Mouse (Mus musculus) thymus, adult 2 months (tissue): ENCODE results near the gene Csmd2. TPM values are rescaled to one million over a fixed set of nuclear protein-coding genes. Genes with fewer than 3 reads are reported as not detected.

Source experiments
- DNase-seq: peaks from one replicate; pipeline ENCODE4 v3.0.0; 2021
- H3K27ac ChIP-seq: fragments of 200-500 bp; 2 replicates; pipeline ENCODE4 v1.5.1; 2012; ENCODE audit warnings: low read length, control low read depth; ENCODE audit not compliant: control insufficient read depth, insufficient read depth
- H3K27me3 ChIP-seq: fragments of 200-500 bp; 2 replicates; pipeline ENCODE4 v1.6.1; 2012; ENCODE audit warnings: mild to moderate bottlenecking, low read length, moderate library complexity, mixed read lengths; ENCODE audit not compliant: control insufficient read depth, insufficient read depth
- H3K36me3 ChIP-seq: fragments of 200-500 bp; 2 replicates; pipeline ENCODE4 v1.6.1; 2012; ENCODE audit warnings: mild to moderate bottlenecking, low read length, moderate library complexity; ENCODE audit not compliant: control insufficient read depth, insufficient read depth
- H3K4me1 ChIP-seq: fragments of 200-500 bp; replicated peaks from 2 replicates; pipeline ENCODE4 v1.6.1; 2012; ENCODE audit warnings: low read length; ENCODE audit not compliant: control insufficient read depth, insufficient read depth
- H3K4me3 ChIP-seq: fragments of 200-500 bp; 2 replicates; pipeline ENCODE4 v1.5.1; 2012; ENCODE audit warnings: mild to moderate bottlenecking, low read length, control low read depth, moderate library complexity; ENCODE audit not compliant: control insufficient read depth, insufficient read depth
- CTCF ChIP-seq: fragments of 200-500 bp; IDR thresholded peaks from 2 replicates; pipeline ENCODE4 v1.5.1; 2012; ENCODE audit warnings: mild to moderate bottlenecking, control low read depth, low read length, moderate library complexity, borderline replicate concordance; ENCODE audit not compliant: control insufficient read depth, poor library complexity, insufficient read depth; ENCODE audit errors: extremely low read depth
- POLR2A ChIP-seq: fragments of 200-500 bp; IDR thresholded peaks from 2 replicates; pipeline ENCODE4 v1.6.1; 2012; ENCODE audit warnings: mild to moderate bottlenecking, low read length, control low read depth, moderate library complexity; ENCODE audit not compliant: control insufficient read depth, poor library complexity, insufficient read depth; ENCODE audit errors: extremely low read depth
- WGBS: fragments of 180-500 bp; shearing (Covaris S2); methylation state at CpG from one replicate; pipeline ENCODE4 v1.1.7; 2018; 5-methylcytosine and 5-hydroxymethylcytosine counted together
- polyA plus RNA-seq: library from polyadenylated mRNA; depleted of rRNA; stranded (reverse); fragments of >200 nt; gene quantifications from 2 replicates; pipeline ENCODE4 v1.2.3, GENCODE M21; 2012; rRNA removed

Csmd2 gene
- polyA plus RNA-seq, result 0.42 and 0.50 TPM in 2 replicates

DNA sequence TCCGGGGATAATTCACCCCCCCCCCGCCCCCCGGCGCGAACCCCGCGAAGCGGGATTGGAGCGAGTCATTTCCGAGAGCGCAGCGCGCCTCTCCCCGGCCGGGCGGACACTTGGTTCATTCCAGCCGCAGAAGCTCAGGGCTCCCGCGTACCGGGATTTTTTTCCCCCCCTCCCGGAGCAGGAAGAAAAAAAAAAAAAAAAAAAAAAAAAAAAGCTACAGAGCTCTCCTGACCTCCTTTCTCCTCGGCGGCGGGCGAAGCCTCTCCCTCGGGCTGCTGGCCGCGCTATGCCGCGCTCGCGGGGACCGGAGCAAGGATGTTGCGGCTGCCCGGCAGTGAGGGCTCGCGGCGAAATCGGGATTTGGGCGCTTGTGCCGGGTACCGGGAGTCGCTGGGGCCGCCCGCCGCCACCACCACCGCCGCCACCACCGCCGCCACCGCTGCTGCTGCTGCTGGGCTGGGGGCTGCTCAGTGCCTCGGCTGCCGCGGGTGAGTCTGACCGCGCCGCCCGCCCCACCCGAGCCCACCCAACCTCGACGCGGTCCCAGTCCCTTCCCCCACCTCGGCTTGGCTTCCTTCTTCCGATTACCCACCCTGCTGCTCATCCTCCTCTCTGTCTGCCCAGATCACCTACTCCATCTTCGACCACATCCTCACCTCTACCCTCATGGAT, at the start of gene Csmd2:
TSS of gene Csmd2 (plus strand) at position 74 of the 672 bp plus-strand sequence.
- 5% methylated on average over 63 of the region's 65 CpGs for WGBS
- Histone ChIP-seq H3K36me3 (no peaks in the 10 kb centered on the region), H3K27ac (no peak within 1 kb of the TSS), H3K4me3 (no peak within 1 kb of the TSS), H3K4me1 (no peaks in the 10 kb centered on the region), H3K27me3 (no peaks in the 10 kb centered on the region)
- DNase-seq, result no peak
- no peak for TF ChIP-seq POLR2A
- no peak for TF ChIP-seq CTCF

DNA sequence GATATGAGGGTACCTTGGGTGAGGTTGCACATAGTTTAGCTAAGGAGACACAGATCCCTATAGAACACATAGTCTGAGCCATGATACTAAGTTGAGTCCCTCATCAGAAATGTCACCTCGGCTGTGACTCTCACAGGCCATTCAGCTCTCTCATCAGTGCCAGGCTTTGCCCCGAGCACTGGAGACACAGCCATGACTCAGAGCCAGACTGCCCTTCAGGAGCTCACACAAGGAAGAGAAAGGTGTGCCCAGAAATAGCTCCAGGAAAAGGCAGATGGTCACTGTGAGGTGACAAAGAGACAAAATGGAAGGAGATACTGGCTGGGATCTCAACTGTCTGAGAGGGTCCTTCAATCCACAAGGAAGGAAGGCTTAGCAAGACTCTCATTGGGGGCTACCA, 40.0 kb upstream of the Csmd2 start:
- Histone ChIP-seq H3K4me3 (no peak overlapping the region), H3K4me1 (no peaks in the 10 kb centered on the region), H3K27me3 (no peaks in the 10 kb centered on the region), H3K36me3 (no peaks in the 10 kb centered on the region), H3K27ac (no peak overlapping the region)
- DNase-seq, result no peak
- WGBS, result 75% methylated on average over 2 of the region's 2 CpGs
- TF ChIP-seq CTCF, result no peak
- TF ChIP-seq POLR2A, result no peak

DNA sequence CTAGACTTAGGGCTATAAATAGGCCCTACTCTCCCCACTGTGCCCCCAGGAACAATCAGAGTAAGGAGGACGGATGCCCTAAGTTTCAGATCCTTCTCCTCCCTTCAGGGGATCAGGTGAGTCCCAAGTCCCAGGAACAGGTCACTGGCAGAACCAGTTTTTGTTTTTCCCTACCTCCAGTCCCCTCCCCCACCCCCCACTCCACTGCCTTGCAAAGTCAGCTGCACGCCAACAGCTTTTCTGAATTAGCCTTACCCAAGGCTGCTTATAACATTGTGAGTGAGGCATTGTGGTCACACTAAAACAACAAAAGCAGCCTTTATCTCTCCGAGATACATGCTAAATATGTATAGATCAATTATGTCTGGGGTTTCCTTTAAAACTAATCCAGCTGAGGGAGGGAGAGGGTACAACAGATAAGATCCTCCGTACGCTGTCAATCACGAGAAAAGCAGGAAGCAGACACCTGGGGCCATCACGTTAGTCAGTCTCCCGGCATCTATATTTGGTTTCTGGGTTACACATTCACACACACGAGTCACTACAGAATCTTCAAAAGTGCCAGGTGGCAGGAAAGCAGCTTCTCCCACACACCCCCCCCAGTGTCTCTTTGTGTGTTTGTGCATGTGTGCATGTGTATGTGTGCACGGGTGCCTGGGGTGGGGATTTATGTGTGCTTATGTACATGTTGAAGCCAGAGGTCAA, 34.5 kb upstream of the Csmd2 start:
- WGBS, result 63% methylated on average over 10 of the region's 10 CpGs
- no peak overlapping the region for H3K4me3 ChIP-seq
- no peaks in the 10 kb centered on the region for H3K4me1 ChIP-seq
- no peak for DNase-seq
- H3K27me3 ChIP-seq, result no peaks in the 10 kb centered on the region; the same call in 1 of the 2 replicates
- no peak overlapping the region for H3K27ac ChIP-seq
- no peaks in the 10 kb centered on the region for H3K36me3 ChIP-seq
- TF ChIP-seq POLR2A (no peak), CTCF (no peak)

DNA sequence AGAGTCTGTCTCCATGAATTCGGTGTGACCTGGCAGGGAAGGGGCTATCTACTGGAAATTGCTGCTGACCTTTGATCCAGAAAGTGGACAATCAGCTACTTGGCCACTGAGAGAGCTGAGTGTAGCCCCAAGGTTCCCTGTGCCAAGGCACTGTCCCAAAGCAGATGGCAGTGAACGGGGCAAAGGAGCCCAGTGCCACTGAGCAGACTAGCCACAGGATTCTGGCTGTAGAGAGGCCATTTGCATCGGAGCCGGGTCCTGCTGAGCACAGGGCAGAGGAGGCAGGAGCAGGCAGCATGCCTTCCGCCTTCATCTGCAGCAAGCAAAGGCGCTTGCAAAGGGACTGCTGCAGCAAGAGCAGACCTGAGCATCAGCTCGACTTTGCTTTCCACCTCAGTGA, 18.6 kb upstream of the Csmd2 start:
- WGBS, result 15% methylated on average over 7 of the region's 7 CpGs
- no peaks in the 10 kb centered on the region for H3K27me3 ChIP-seq
- no peak for DNase-seq
- H3K27ac ChIP-seq, result no peak overlapping the region
- H3K36me3 ChIP-seq, result no peaks in the 10 kb centered on the region
- no peak overlapping the region for H3K4me3 ChIP-seq
- H3K4me1 ChIP-seq, result no peaks in the 10 kb centered on the region
- no peak for TF ChIP-seq POLR2A
- no peak for TF ChIP-seq CTCF

DNA sequence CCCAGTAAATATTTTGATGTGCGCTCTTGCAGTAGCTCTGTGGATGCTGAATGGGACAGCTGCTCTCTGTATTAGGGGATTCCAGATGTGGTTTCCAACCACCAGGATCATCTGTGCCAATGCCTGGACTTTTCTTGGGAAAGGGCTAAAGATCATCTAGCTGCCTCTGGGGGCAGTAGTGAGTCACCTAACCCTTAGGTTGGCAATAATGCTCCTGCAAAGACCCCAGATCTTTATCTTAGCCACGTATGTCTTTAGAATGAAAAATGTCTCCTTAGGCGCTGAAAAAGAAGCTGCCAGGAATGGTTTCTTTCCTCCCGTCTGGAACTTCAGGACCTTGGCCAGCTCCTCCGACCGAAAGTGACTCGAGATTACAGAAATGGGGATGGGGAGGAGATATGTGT, 17.6 kb upstream of the Csmd2 start:
- H3K4me1 ChIP-seq, result no peaks in the 10 kb centered on the region
- no peak for DNase-seq
- TF ChIP-seq POLR2A (no peak), CTCF (no peak)
- no peak overlapping the region for H3K27ac ChIP-seq
- 16% methylated on average over 7 of the region's 7 CpGs for WGBS
- no peaks in the 10 kb centered on the region for H3K36me3 ChIP-seq
- no peak overlapping the region for H3K4me3 ChIP-seq
- no peaks in the 10 kb centered on the region for H3K27me3 ChIP-seq

DNA sequence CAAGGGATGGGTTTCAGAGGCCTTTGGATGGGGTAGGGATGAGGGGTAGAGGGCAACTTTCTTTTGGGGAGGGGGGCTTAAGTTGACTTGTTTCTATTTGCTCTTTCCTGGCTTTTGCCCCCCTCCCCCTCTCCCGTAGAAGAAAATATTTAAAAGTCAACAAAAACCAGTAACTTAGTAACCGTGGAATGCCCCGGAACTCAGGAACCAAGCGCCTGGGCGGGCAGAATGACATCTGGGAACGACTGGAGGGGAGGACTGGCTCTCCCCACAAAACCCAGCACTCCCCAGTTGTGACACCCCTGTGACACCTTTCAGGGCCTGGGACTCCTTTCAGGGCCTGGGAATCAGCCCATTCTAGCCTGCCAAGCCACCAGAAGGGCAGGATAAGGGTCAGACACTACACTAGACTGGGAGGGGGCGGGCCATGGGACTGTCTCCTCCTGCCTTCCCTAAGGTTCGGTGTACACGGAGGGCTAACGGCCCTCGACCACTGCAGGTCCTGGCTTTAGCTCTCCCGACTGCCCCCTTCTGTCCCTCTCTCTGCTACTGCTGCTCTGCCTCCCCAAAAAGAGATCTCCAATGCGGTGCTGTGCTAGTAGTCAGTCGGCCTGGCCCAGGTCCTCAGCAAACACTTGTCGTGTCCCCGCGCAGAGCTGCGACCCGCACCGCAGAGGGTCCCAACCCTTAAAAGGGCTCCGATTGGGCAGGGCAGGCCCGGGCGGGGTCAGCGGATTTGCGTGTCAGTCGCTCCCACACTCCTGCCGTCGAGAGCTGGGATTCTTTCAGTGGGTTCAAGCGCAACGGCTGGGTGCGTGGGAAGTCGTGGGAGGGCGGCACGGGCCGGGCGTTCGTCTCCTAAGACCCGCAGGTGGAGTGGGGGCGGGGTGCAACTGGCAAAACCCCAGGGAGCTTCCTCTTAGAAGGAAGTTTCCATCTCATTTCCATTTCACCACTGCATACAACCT, 16.5 kb upstream of the Csmd2 start, which contains the start of gene CK137956:
TSS of gene CK137956 (minus strand) at position 51 of the 968 bp plus-strand sequence.
- Histone ChIP-seq H3K36me3 (no peaks in the 10 kb centered on the region), H3K27ac (no peak within 1 kb of the TSS), H3K27me3 (no peaks in the 10 kb centered on the region), H3K4me1 (no peaks in the 10 kb centered on the region), H3K4me3 (no peak within 1 kb of the TSS)
- no peak for DNase-seq
- WGBS, result 15% methylated on average over 38 of the region's 39 CpGs
- TF ChIP-seq CTCF (no peak), POLR2A (no peak)
